8 mouse cellular contexts compared by ENCODE assay signal in the genomic region with DNA sequence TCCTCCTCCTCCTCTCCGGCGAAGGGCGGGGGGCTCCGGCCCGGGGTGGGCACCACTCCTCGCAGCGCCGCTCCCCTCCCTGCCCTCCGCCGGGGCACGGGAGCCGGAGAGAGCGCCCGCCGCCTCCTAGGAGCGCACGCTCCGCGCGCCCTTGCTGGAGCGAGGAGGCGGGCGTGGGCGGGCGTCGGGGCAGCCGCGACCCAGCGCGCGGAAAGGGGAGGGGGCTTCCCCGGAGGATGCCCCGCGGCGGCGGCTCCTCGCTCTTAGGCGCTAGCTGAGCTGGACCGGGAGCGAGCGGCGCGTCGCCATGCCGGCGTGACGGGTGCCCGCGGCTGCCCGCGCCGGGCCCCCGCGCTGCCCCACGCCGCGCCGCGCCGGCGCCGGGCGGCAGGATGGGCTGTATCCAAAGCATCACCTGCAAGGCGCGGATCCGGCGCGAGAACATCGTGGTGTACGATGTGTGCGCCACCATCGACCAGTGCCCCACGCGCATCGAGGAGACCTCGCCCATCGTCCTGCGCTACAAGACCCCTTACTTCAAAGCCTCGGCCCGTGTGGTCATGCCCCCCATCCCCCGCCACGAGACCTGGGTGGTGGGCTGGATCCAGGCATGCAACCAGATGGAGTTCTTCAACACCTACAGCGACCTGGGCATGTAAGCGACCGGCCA. TPM values are rescaled to one million over a fixed set of nuclear protein-coding genes. Genes with fewer than 3 reads are reported as not detected.
DNase-seq lines count a peak whose midpoint lies in the region; ATAC-seq and TF ChIP-seq lines count a peak whose summit lies in the region.

Gene Fam78b, plus strand, starts transcription at position 244 of the 670 bp plus-strand sequence.

- peak; percentile 49 for ATAC-seq in cerebellum, adult (ENCODE audit: insufficient number of reproducible peaks, low FRiP score, low TSS enrichment)
- ATAC-seq in forebrain, postnatal 0 days, result peak; percentile 73
- ATAC-seq in intestine, postnatal 0 days, result peak; percentile 49
- ATAC-seq in liver, embryonic 11.5 days (replicated peaks; ENCODE audit: low FRiP score), result peak; percentile 32
- ATAC-seq in inflammation-experienced regulatory T-cells, adult 6 months, result no peak

- intact Hi-C loops in heart, adult 2 months (cut with DNase I), result loop anchor here (5.0 to 10.0 kb wide), 3 partner anchors 66 to 213 kb away; no protein-coding TSS in a partner anchor

- no peaks in the 10 kb centered on the region for H3K36me3 ChIP-seq in heart, adult 2 months (ENCODE audit: control insufficient read depth, insufficient read depth, low read length)
- H3K36me3 ChIP-seq in forebrain, postnatal 0 days (ENCODE audit: insufficient read depth), result no peaks in the 10 kb centered on the region
- H3K36me3 ChIP-seq in intestine, postnatal 0 days (ENCODE audit: control insufficient read depth, insufficient read depth), result no peaks in the 10 kb centered on the region
- no peaks in the 10 kb centered on the region for H3K36me3 ChIP-seq in liver, embryonic 11.5 days (ENCODE audit: control insufficient read depth, insufficient read depth, low read length)

- no peak for TF ChIP-seq POLR2A in heart, adult 2 months (IDR thresholded peaks at IDR 0.05; ENCODE audit: insufficient read depth, low read depth, low read length)
- peak; percentile 0; the same call in 1 of the 2 replicates for TF ChIP-seq POLR2A in olfactory bulb, adult 2 months (IDR thresholded peaks at IDR 0.05; ENCODE audit: insufficient read depth, low read depth, low read length)

- DNase-seq in heart, adult 2 months, result peak in 1 of 2 experiments; percentile 43
- no peak for DNase-seq in heart, adult 8-10 months (ENCODE audit: low spot score)
- peak; percentile 73 for DNase-seq in forebrain, postnatal 0 days
- no peak for DNase-seq in liver, embryonic 11.5 days (ENCODE audit: low spot score)

- no peak for TF ChIP-seq CTCF in heart, adult 2 months (IDR thresholded peaks at IDR 0.05)
- TF ChIP-seq CTCF in forebrain, postnatal 0 days (IDR thresholded peaks at IDR 0.05; ENCODE audit: low read depth), result no peak
- no peak for TF ChIP-seq CTCF in intestine, postnatal 0 days (IDR thresholded peaks at IDR 0.05; ENCODE audit: low read depth)
- no peak for TF ChIP-seq CTCF in olfactory bulb, adult 2 months (IDR thresholded peaks at IDR 0.05; ENCODE audit: insufficient read depth, low read depth, low read length)

- peak within 1 kb of the TSS; percentile 70 for H3K4me2 ChIP-seq in forebrain, postnatal 0 days (ENCODE audit: low read depth)
- peak within 1 kb of the TSS; percentile 97 for H3K4me2 ChIP-seq in intestine, postnatal 0 days (replicated peaks; ENCODE audit: low read depth)
- H3K4me2 ChIP-seq in liver, embryonic 11.5 days, result peak within 1 kb of the TSS; percentile 89

- H3K9me3 ChIP-seq in forebrain, postnatal 0 days (ENCODE audit: low read length), result no peaks in the 10 kb centered on the region
- H3K9me3 ChIP-seq in intestine, postnatal 0 days (ENCODE audit: control insufficient read depth), result no peaks in the 10 kb centered on the region
- no peaks in the 10 kb centered on the region for H3K9me3 ChIP-seq in liver, embryonic 11.5 days (ENCODE audit: control insufficient read depth, low read length)

- peak within 1 kb of the TSS; percentile 93 for H3K9ac ChIP-seq in heart, adult 2 months (ENCODE audit: low read depth, low read length)
- H3K9ac ChIP-seq in forebrain, postnatal 0 days, result peak within 1 kb of the TSS; percentile 84
- peak within 1 kb of the TSS; percentile 50 for H3K9ac ChIP-seq in intestine, postnatal 0 days (ENCODE audit: low read depth, low read length)
- peak within 1 kb of the TSS; percentile 69 for H3K9ac ChIP-seq in liver, embryonic 11.5 days (ENCODE audit: low read depth, low read length)

- no peak for TF ChIP-seq EP300 in heart, adult 2 months (IDR thresholded peaks at IDR 0.05; ENCODE audit: insufficient read depth, low read depth, low read length)

- H3K4me3 ChIP-seq in heart, adult 2 months, result peak within 1 kb of the TSS; percentile 72
- peak within 1 kb of the TSS; percentile 87 for H3K4me3 ChIP-seq in forebrain, postnatal 0 days (ENCODE audit: low read depth, low read length)
- peak within 1 kb of the TSS; percentile 69 for H3K4me3 ChIP-seq in intestine, postnatal 0 days (ENCODE audit: low read depth, low read length)
- peak within 1 kb of the TSS; percentile 73 for H3K4me3 ChIP-seq in liver, embryonic 11.5 days (ENCODE audit: low read depth, low read length)
- peak within 1 kb of the TSS; percentile 80 for H3K4me3 ChIP-seq in olfactory bulb, adult 2 months (ENCODE audit: insufficient read depth, low read depth, low read length)

- peak within 1 kb of the TSS; percentile 83 for H3K27ac ChIP-seq in heart, adult 2 months
- H3K27ac ChIP-seq in forebrain, postnatal 0 days (ENCODE audit: low read depth, low read length), result peak within 1 kb of the TSS; percentile 94
- H3K27ac ChIP-seq in intestine, postnatal 0 days (ENCODE audit: low read depth, low read length), result no peak within 1 kb of the TSS
- no peak within 1 kb of the TSS for H3K27ac ChIP-seq in liver, embryonic 11.5 days (ENCODE audit: low read depth, low read length)
- H3K27ac ChIP-seq in olfactory bulb, adult 2 months (ENCODE audit: insufficient read depth, low read depth, low read length), result peak within 1 kb of the TSS; percentile 65

- H3K79me2 ChIP-seq in heart, adult 2 months (replicated peaks; ENCODE audit: control insufficient read depth, insufficient read depth, low read length), result no peaks in the 10 kb centered on the region

- H3K27me3 ChIP-seq in heart, adult 2 months (ENCODE audit: control insufficient read depth, insufficient read depth, low read length), result no peaks in the 10 kb centered on the region
- no peaks in the 10 kb centered on the region for H3K27me3 ChIP-seq in forebrain, postnatal 0 days (ENCODE audit: insufficient read depth, low read length)
- peaks cover 32% of the 10 kb centered on the region for H3K27me3 ChIP-seq in intestine, postnatal 0 days (replicated peaks; ENCODE audit: control insufficient read depth, insufficient read depth, low read length)
- H3K27me3 ChIP-seq in liver, embryonic 11.5 days (replicated peaks; ENCODE audit: control insufficient read depth, insufficient read depth, low read length), result peaks cover 30% of the 10 kb centered on the region

- under 1% methylated on average over 83 of the region's 85 CpGs for WGBS in heart, adult 2 months
- WGBS in forebrain, postnatal 0 days, result under 1% methylated on average over 70 of the region's 85 CpGs
- under 1% methylated on average over 68 of the region's 85 CpGs for WGBS in intestine, postnatal 0 days
- 2% methylated on average over 63 of the region's 85 CpGs for WGBS in liver, embryonic 11.5 days
- under 1% methylated on average over 85 of the region's 85 CpGs for WGBS in olfactory bulb, adult 2 months

- peaks cover 11% of the 10 kb centered on the region for H3K4me1 ChIP-seq in heart, adult 2 months (ENCODE audit: control insufficient read depth, insufficient read depth, low read length)
- no peaks in the 10 kb centered on the region for H3K4me1 ChIP-seq in forebrain, postnatal 0 days (ENCODE audit: insufficient read depth)
- no peaks in the 10 kb centered on the region for H3K4me1 ChIP-seq in intestine, postnatal 0 days (replicated peaks; ENCODE audit: control insufficient read depth, insufficient read depth, low read length)
- 0 out of 2 replicates have a peak, but pooled peaks cover 3% of the 10 kb centered on the region for H3K4me1 ChIP-seq in liver, embryonic 11.5 days (replicated peaks; ENCODE audit: control insufficient read depth, insufficient read depth, low read length)
- H3K4me1 ChIP-seq in olfactory bulb, adult 2 months (ENCODE audit: control insufficient read depth, insufficient read depth, low read length), result peaks cover 8% of the 10 kb centered on the region; the same call in 1 of the 2 replicates

RNA-seq across cellular contexts. Expression of gene Fam78b, which starts in this region (rescaled TPM):
- 1 to 10 TPM; 2.5 to 3.7 TPM for total RNA-seq in heart, adult 2 months (2021)
- 2.7 and 3.3 TPM in 2 replicates for polyA plus RNA-seq in heart, adult 2 months (2012; rRNA removed)
- total RNA-seq in heart, adult 8-10 months (2022), result 1 to 10 TPM; 2.3 to 3.8 (median 3.1) TPM
- 21.5 and 24.5 TPM in 2 replicates for total RNA-seq in forebrain, postnatal 0 days (2014; rRNA removed)
- polyA plus RNA-seq in forebrain, postnatal 0 days (2015; fragmentation: Nextera tagmentation; extraction: Ambion mirVana), result 10.1 and 11.7 TPM in 2 replicates
- 0.43 and 0.72 TPM in 2 replicates for polyA plus RNA-seq in intestine, postnatal 0 days (2015; fragmentation: Nextera tagmentation; extraction: Ambion mirVana)
- 0.66 and 0.93 TPM in 2 replicates for polyA plus RNA-seq in liver, embryonic 11.5 days (2014; fragmentation: Nextera tagmentation; extraction: Ambion mirVana)
- polyA plus RNA-seq in olfactory bulb, adult 2 months (2012; ENCODE audit: insufficient read depth, insufficient read length, low replicate concordance, missing spikeins), result not detected in 2 replicates
- not detected for polyA plus RNA-seq in inflammation-experienced regulatory T-cells, adult 6 months (2017; shearing (Covaris generic))

Comparison
In these comparisons a context has a peak if more than half of its experiments do, and no peak if none do; other contexts are left out.
1. Peak in ATAC-seq, H3K4me3 ChIP-seq, H3K9ac ChIP-seq and H3K4me2 ChIP-seq in intestine, postnatal 0 days; RNA of the gene not detected or under 1 TPM.
2. Peak in ATAC-seq, H3K4me3 ChIP-seq, H3K9ac ChIP-seq and H3K4me2 ChIP-seq in liver, embryonic 11.5 days; RNA of the gene not detected or under 1 TPM.
3. H3K27ac ChIP-seq: peak in heart, adult 2 months (single experiment), forebrain, postnatal 0 days (single experiment) and olfactory bulb, adult 2 months (single experiment); none in intestine, postnatal 0 days (single experiment) and liver, embryonic 11.5 days (single experiment).
4. Peak in every context shown above with its lines, with median percentiles within 50 percentile points of each other: H3K4me3 ChIP-seq, H3K9ac ChIP-seq and H3K4me2 ChIP-seq.